Mouse (Mus musculus) thymus, postnatal 0 days (tissue): Measurements from ENCODE around the gene Cdyl2. TPM values are rescaled to one million over a fixed set of nuclear protein-coding genes. Genes with fewer than 3 reads are reported as not detected.

Source experiments
- DNase-seq: peaks from one replicate; pipeline ENCODE4 v3.0.0-alpha.2; 2015; ENCODE audit warnings: low spot score
- polyA plus RNA-seq: library from polyadenylated mRNA; unstranded; fragments of >200 nt; fragmentation: Nextera tagmentation; extraction: Ambion mirVana; gene quantifications from 2 replicates; pipeline ENCODE4 v1.2.1, GENCODE M21; 2015

The Cdyl2 gene
- polyA plus RNA-seq: 17.7 and 18.6 TPM in 2 replicates

- DNase-seq: peak; percentile 87
Observed at GRCm38 (mm10) chr8:116732684-116733647, at the start of gene Cdyl2. Gene Cdyl2, minus strand, starts transcription at chr8:116732991.

DNA sequence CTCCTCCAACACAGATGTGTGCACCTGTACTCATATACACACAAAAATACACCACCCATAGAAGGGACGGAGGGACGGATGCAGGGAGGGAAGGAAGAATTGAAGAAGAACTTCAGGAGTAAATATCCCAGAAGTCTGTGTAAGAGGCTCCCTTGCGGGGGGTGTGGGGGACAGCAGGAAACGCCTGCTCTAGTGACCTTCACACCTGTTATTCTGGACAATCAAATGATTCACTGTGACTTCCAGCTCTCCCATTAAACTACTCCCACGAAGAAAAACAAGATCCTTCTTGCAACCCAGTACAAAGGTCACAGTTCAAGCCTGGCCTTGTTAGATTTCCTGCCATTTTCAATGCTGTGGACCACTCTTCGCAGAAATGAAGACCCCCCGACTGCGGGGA lies 47.8 kb upstream of the Cdyl2 start:
- DNase-seq: no peak

DNA sequence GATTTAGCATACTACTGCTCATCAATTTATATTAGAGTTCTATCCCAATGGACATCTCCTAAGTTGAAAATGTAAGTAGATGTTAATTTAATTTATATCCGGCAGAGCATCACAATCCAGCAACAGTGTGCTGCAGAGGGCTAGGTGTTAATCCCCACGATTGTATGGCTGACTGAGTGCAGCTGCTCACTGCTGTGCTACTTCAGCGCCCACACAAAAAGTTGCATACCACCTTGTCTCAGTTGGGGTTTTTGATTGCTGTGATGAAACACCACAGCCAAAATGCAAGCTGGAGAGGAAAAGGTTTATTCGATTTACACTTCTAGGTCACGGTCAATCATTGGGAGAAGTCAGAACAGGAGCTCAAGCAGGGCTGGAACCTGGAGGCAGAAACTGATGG lies 41.4 kb upstream of the Cdyl2 start:
- no peak for DNase-seq

GRCm38 (mm10) chr8:116772727-116773126 lies 39.9 kb upstream of the Cdyl2 start:
- DNase-seq: no peak

- DNase-seq: peak; percentile 20
Observed at GRCm38 (mm10) chr8:116771797-116772343, 39.1 kb upstream of the Cdyl2 start.

DNA sequence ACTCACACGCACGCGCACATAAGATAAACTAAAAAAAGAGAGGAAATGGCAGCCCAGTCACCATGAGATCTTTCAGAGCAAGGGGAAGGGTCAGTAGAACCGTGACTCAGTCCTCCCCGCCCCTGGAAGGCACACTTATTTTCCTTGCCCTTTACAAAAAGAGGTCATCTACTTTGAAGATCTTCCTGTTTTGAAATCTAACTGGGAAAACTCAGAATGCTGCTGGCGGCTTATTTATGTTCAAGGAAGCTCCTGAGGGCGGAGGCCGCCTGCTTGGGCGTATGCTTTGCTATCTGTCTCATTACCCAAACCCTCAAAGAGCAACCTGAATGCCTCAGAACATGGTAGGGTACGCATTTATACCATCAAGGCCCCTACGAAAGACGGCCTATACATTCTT lies 38.0 kb upstream of the Cdyl2 start:
- DNase-seq: no peak

- no peak for DNase-seq
Observed at GRCm38 (mm10) chr8:116756174-116756573, 23.4 kb upstream of the Cdyl2 start.

- peak; percentile 57 for DNase-seq
Observed at GRCm38 (mm10) chr8:116755557-116755956, 22.8 kb upstream of the Cdyl2 start.

GRCm38 (mm10) chr8:116740726-116741125 lies 7.9 kb upstream of the Cdyl2 start:
- no peak for DNase-seq

- no peak for DNase-seq
Observed at GRCm38 (mm10) chr8:116735306-116735705, 2.5 kb upstream of the Cdyl2 start.

GRCm38 (mm10) chr8:116734176-116734575 lies 1.4 kb upstream of the Cdyl2 start:
- no peak for DNase-seq

- DNase-seq: no peak
Observed at GRCm38 (mm10) chr8:116733648-116734014, 840 bp upstream of the Cdyl2 start.

- DNase-seq: no peak
Observed at GRCm38 (mm10) chr8:116731976-116732683, 661 bp downstream of the Cdyl2 start.

GRCm38 (mm10) chr8:116721451-116721850 lies 11.3 kb downstream of the Cdyl2 start:
- peak; percentile 34 for DNase-seq

GRCm38 (mm10) chr8:116707496-116707895 lies 25.3 kb downstream of the Cdyl2 start:
- no peak for DNase-seq

DNA sequence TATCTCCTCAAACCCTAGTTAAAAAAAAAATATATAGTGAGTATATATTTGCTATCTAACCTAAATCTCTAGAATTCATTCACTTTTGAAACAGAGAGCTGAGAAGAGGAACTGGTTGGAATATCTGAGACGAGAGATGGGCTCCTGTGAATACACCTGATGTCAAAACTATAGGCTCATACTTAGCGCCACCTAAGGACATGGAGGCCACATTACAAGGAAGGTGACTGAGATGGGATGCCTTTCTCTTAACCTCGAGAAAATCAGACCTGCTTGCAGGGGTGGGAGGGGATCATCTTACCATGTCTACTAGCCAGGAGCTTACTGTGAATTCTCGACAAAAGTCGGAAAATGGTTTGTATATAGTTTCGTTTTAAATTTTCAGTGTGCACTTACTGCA lies 30.3 kb downstream of the Cdyl2 start:
- DNase-seq: no peak

DNA sequence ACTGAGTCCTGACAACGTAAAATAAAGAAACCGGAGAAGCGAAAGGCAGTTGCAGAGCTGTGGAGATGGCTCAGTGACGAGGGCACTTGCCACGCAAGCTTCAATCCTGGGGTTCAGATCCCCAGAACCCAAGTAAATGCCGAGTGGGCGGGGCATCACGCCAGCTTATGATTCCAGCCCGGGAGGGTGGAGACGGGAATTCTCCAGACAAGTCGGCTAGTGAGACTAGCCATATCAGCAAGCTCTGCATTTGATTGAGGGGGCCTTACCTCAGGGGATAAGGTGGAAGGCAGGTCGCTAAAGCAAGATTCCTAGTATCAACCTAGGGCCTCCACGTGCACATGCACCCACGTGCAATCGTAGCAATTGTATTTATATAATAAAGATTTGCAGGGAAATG lies 39.9 kb downstream of the Cdyl2 start:
- no peak for DNase-seq

DNA sequence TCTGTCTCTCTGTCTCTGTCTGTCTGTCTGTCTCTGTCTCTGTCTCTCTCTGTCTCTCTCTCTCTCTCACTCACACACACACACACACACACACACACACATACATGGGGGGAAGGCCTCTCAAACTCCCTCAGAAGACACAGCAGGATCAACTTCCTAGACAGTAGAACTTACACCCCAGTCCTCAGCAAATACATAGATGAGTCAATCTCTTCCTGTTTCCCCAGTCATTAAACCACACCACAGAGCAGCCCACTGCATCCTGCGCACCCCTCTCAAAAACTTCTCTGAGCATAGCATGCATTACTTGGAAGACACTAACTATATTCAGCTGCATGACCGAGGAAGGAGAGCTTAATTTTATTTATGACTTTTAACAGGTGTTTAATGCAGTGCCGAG lies 43.0 kb downstream of the Cdyl2 start:
- peak; percentile 50 for DNase-seq

DNA sequence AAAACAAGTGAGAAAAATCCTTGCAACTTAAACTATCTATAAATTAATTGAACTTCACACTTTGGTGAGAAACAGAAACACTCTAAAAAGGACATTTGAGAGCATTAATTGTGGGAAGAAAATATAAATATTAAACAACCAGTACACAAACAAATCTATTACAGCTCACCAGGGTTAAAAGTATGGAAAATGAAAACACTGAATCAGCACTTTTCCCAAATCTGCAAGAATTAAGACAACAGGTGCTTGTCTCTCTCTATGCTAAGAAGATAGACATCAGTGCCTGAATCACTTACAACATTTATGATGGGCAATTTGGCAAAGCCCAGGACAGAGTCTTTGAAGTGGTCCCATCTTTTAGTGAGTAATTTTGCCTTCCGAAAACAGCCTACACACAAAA lies 56.6 kb downstream of the Cdyl2 start:
- DNase-seq: no peak

GRCm38 (mm10) chr8:116673966-116674805 lies 58.6 kb downstream of the Cdyl2 start:
- peak; percentile 25 for DNase-seq

DNA sequence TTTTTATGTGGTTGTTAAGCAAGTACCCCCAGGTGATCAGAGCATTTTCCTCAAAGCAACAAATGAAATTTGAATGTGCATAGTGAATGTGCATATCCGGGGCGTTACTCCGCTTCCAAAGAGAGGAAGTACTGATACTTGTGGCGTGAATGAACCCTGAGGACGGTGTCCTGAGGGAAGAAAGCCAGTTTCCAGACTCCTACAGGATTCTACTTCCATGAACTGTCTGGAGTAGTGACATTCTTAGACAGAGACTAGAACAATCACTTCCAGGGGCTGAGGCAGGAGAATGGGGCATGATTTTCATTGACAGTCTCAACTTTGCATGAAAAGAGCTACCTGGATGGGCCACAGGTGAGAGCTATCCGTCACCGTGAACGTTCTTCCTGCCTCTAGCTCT lies 59.3 kb downstream of the Cdyl2 start:
- DNase-seq: no peak
